Mouse (Mus musculus) CH12.LX (cell line): Measurements from ENCODE around the gene Camk2b. TPM values are rescaled to one million over a fixed set of nuclear protein-coding genes. Genes with fewer than 3 reads are reported as not detected.

Experiments
- DNase-seq: peaks from one replicate; pipeline ENCODE4 v3.0.0-alpha.2; 2013; ENCODE audit errors: extremely low read depth
- H3K27ac ChIP-seq: 2 replicates; pipeline ENCODE4 v1.5.1; 2012; ENCODE audit warnings: low read depth, mild to moderate bottlenecking, control low read depth, moderate library complexity; ENCODE audit not compliant: insufficient read depth
- H3K27me3 ChIP-seq: replicated peaks from 2 replicates; pipeline ENCODE3; 2012; ENCODE audit warnings: inconsistent platforms
- H3K36me3 ChIP-seq, 2 experiments: replicated peaks in 1 of 2; 2 replicates each; pipeline versions ENCODE3 to v1.6.1; 2012; ENCODE audit warnings: inconsistent platforms in 1 of 2, low read length in 1 of 2, mild to moderate bottlenecking in 1 of 2, mixed read lengths in 1 of 2, moderate library complexity in 1 of 2; ENCODE audit not compliant: control insufficient read depth in 1 of 2, insufficient read depth in 1 of 2
- H3K4me1 ChIP-seq, 2 experiments: 2 replicates each; pipeline ENCODE4 v1.6.1; 2012; ENCODE audit warnings: inconsistent platforms in 1 of 2, moderate library complexity in 1 of 2; ENCODE audit not compliant: insufficient read depth in 2 of 2, control insufficient read depth in 1 of 2
- H3K4me2 ChIP-seq: 2 replicates; pipeline ENCODE4 v1.6.1; 2012; ENCODE audit warnings: low read depth, mild to moderate bottlenecking, control low read depth; ENCODE audit not compliant: poor library complexity, insufficient read depth, severe bottlenecking
- H3K4me3 ChIP-seq, 3 experiments: fragments of 150-350 bp in 1 of 3; sonication (generic) in 1 of 3; replicated peaks in 1 of 3; 2 replicates each; pipeline versions ENCODE3 to v1.5.1; 2011 to 2012; ENCODE audit warnings: low read depth in 2 of 3, low read length in 2 of 3, mild to moderate bottlenecking in 2 of 3, moderate library complexity in 2 of 3, control low read depth in 1 of 3, improper control_type of control experiment in 1 of 3, inconsistent platforms in 1 of 3, mixed read lengths in 1 of 3; ENCODE audit not compliant: poor library complexity in 1 of 3
- H3K79me2 ChIP-seq: replicated peaks from 2 replicates; pipeline ENCODE4 v1.6.1; 2012; ENCODE audit warnings: mild to moderate bottlenecking, moderate library complexity; ENCODE audit not compliant: control insufficient read depth, poor library complexity, insufficient read depth, severe bottlenecking; ENCODE audit errors: extremely low read depth
- H3K9ac ChIP-seq: 2 replicates; pipeline ENCODE4 v1.6.1; 2012; ENCODE audit warnings: low read depth, mild to moderate bottlenecking, control low read depth, moderate library complexity; ENCODE audit not compliant: insufficient read depth
- H3K9me3 ChIP-seq: replicated peaks from 2 replicates; pipeline ENCODE3; 2012; ENCODE audit warnings: low read length, inconsistent platforms, mixed read lengths
- CHD1 ChIP-seq: IDR thresholded peaks from 2 replicates; pipeline ENCODE4 v1.6.1; 2012; ENCODE audit warnings: low read depth, low read length, improper control_type of control experiment, inconsistent platforms
- CHD2 ChIP-seq: IDR thresholded peaks from 2 replicates; pipeline ENCODE4 v1.6.1; 2011; ENCODE audit warnings: low read length, improper control_type of control experiment
- CTCF ChIP-seq, 2 experiments: IDR thresholded peaks in 1 of 2; conservative IDR thresholded peaks in 1 of 2; 2 replicates each; pipeline ENCODE4 v1.5.1; 2011 to 2012; ENCODE audit warnings: low read depth in 2 of 2, low read length in 2 of 2, improper control_type of control experiment in 1 of 2, inconsistent platforms in 1 of 2, mild to moderate bottlenecking in 1 of 2, moderate library complexity in 1 of 2
- ETS1 ChIP-seq: conservative IDR thresholded peaks from 2 replicates; pipeline ENCODE4 v1.6.1; 2012; ENCODE audit warnings: low read depth, mild to moderate bottlenecking, inconsistent platforms, low read length, improper control_type of control experiment, moderate library complexity
- HCFC1 ChIP-seq: IDR thresholded peaks from 2 replicates; pipeline ENCODE4 v1.6.1; 2012; ENCODE audit warnings: low read depth, mild to moderate bottlenecking, inconsistent platforms, low read length, improper control_type of control experiment
- IRF4 ChIP-seq: IDR thresholded peaks from 2 replicates; pipeline ENCODE4 v1.6.1; 2014; ENCODE audit warnings: low read depth, mild to moderate bottlenecking, inconsistent platforms, low read length, improper control_type of control experiment
- JUN ChIP-seq: IDR thresholded peaks from 2 replicates; pipeline ENCODE4 v1.6.1; 2011; ENCODE audit warnings: low read depth, mild to moderate bottlenecking, low read length, improper control_type of control experiment, moderate library complexity; ENCODE audit not compliant: insufficient read depth
- JUND ChIP-seq: conservative IDR thresholded peaks from 2 replicates; pipeline ENCODE4 v1.6.1; 2011; ENCODE audit warnings: low read depth, low read length, improper control_type of control experiment
- KAT2A ChIP-seq: IDR thresholded peaks from 2 replicates; pipeline ENCODE4 v1.6.1; 2012; ENCODE audit warnings: low read length, improper control_type of control experiment, inconsistent platforms; ENCODE audit not compliant: insufficient replicate concordance
- MAFK ChIP-seq: IDR thresholded peaks from 2 replicates; pipeline ENCODE4 v1.6.1; 2011; ENCODE audit warnings: low read length, improper control_type of control experiment; ENCODE audit not compliant: insufficient replicate concordance
- MAX ChIP-seq: IDR thresholded peaks from 2 replicates; pipeline ENCODE4 v1.6.1; 2011; ENCODE audit warnings: low read length, improper control_type of control experiment
- MAZ ChIP-seq: IDR thresholded peaks from 2 replicates; pipeline ENCODE4 v1.6.1; 2012; ENCODE audit warnings: low read depth, mild to moderate bottlenecking, inconsistent platforms, low read length, improper control_type of control experiment, moderate library complexity
- MEF2A ChIP-seq: IDR thresholded peaks from 2 replicates; pipeline ENCODE4 v1.6.1; 2014; ENCODE audit warnings: low read depth, mild to moderate bottlenecking, inconsistent platforms, low read length, improper control_type of control experiment, borderline replicate concordance
- MXI1 ChIP-seq: IDR thresholded peaks from 2 replicates; pipeline ENCODE4 v1.6.1; 2011; ENCODE audit warnings: mild to moderate bottlenecking, low read depth, low read length, improper control_type of control experiment
- MYC ChIP-seq: IDR thresholded peaks from 2 replicates; pipeline ENCODE4 v1.6.1; 2011; ENCODE audit warnings: low read depth, mild to moderate bottlenecking, improper control_type of control experiment, low read length
- NELFE ChIP-seq: IDR thresholded peaks from 2 replicates; pipeline ENCODE4 v1.6.1; 2011; ENCODE audit warnings: low read depth, low read length, improper control_type of control experiment
- NRF1 ChIP-seq: IDR thresholded peaks from 2 replicates; pipeline ENCODE4 v1.6.1; 2014; ENCODE audit warnings: low read depth, mild to moderate bottlenecking, inconsistent platforms, low read length, improper control_type of control experiment, moderate library complexity
- PAX5 ChIP-seq: IDR thresholded peaks from 2 replicates; pipeline ENCODE4 v1.6.1; 2012; ENCODE audit warnings: low read length, inconsistent platforms, mixed read lengths
- RAD21 ChIP-seq: IDR thresholded peaks from 2 replicates; pipeline ENCODE4 v1.6.1; 2011; ENCODE audit warnings: low read depth, mild to moderate bottlenecking, low read length, improper control_type of control experiment, moderate library complexity
- RCOR1 ChIP-seq: conservative IDR thresholded peaks from 2 replicates; pipeline ENCODE4 v1.6.1; 2012; ENCODE audit warnings: low read depth, mild to moderate bottlenecking, inconsistent platforms, low read length, improper control_type of control experiment
- UBTF ChIP-seq: IDR thresholded peaks from 2 replicates; pipeline ENCODE4 v1.6.1; 2012; ENCODE audit warnings: low read depth, mild to moderate bottlenecking, inconsistent platforms, low read length, improper control_type of control experiment, moderate library complexity
- USF1 ChIP-seq: IDR thresholded peaks from 2 replicates; pipeline ENCODE4 v1.6.1; 2014; ENCODE audit warnings: low read depth, mild to moderate bottlenecking, inconsistent platforms, low read length, improper control_type of control experiment
- ZMIZ1 ChIP-seq: IDR thresholded peaks from 2 replicates; pipeline ENCODE4 v1.6.1; 2012; ENCODE audit warnings: low read depth, mild to moderate bottlenecking, inconsistent platforms, low read length, improper control_type of control experiment
- ZNF384 ChIP-seq: IDR thresholded peaks from 2 replicates; pipeline ENCODE4 v1.6.1; 2012; ENCODE audit warnings: low read depth, low read length, improper control_type of control experiment, inconsistent platforms
- dilution Hi-C: fragments of 300-500 bp; cut with MboI; formaldehyde crosslinking; loops from 2 replicates; pipeline ENCODE4 v1.14.3; 2020; ENCODE audit warnings: low sequenced_read_pairs; ENCODE audit not compliant: extremely low pct_unique_long_range_greater_than_20kb, extremely low pct_ligation_motif_present
- in situ Hi-C: fragments of 300-500 bp; cut with MboI; formaldehyde crosslinking; loops from 3 replicates; pipeline ENCODE4 v1.14.3; 2019; ENCODE audit warnings: low sequenced_read_pairs, low pct_ligation_motif_present, low pct_unique_long_range_greater_than_20kb, mixed read lengths
- polyA plus RNA-seq: library from polyadenylated mRNA; unstranded; fragments of >175 nt; gene quantifications from 2 replicates; pipeline ENCODE4 v1.2.1, GENCODE M21; 2012; ENCODE audit warnings: low read depth; ENCODE audit not compliant: insufficient read length
- total RNA-seq, 2 experiments: library from RNA; depleted of rRNA; stranded (reverse); fragments of 300-350 nt in 1 of 2; fragments of >200 nt in 1 of 2; gene quantifications; 2 replicates each; pipeline ENCODE4 v1.2.3; 2012 to 2014

Camk2b gene
- total and polyA plus RNA-seq, 3 experiments = 0.08 to 0.26 (median 0.11) TPM

DNA sequence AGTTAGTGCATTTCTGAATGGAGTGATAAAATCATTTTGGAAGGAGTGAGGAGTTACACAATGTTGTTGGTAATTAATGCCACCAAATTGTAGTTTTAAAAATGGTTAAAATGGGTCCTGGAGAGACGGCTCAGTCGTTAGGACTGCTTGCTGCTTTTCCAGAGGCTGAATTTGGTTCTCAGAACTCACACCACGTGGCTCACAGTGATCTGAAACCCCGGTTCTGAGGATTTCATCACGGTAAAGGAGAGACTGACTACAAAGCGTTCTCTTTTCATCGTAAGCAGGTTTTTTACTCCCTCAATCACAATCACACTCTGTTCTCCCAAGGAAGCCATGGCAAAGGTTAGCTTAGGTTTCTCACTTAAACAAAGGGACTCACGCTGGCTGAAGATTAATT lies 141.5 kb downstream of the Camk2b start:
- dilution Hi-C loops (no loop called here), in situ Hi-C loops (no loop called here)
- no peak for TF ChIP-seq JUN
- no peak for TF ChIP-seq ETS1
- no peak for TF ChIP-seq KAT2A
- 0 out of 2 replicates have a peak, but pooled peaks have one; percentile 13 for TF ChIP-seq IRF4
- TF ChIP-seq ZMIZ1 = no peak
- no peak for TF ChIP-seq HCFC1
- TF ChIP-seq MXI1 = peak; percentile 33; the same call in 1 of the 2 replicates
- no peak for TF ChIP-seq ZNF384
- TF ChIP-seq NRF1 = no peak
- peak; percentile 19; the same call in 1 of the 2 replicates for TF ChIP-seq USF1
- no peak for TF ChIP-seq MAFK
- peak; percentile 80 for TF ChIP-seq MAX
- TF ChIP-seq NELFE = no peak
- TF ChIP-seq JUND = no peak
- no peak for TF ChIP-seq CHD2
- no peak for TF ChIP-seq CTCF (conservative IDR thresholded peaks at IDR 0.05 in 1 of 2, IDR thresholded peaks at IDR 0.05 in 1 of 2; ENCODE audit: low read depth in 2 of 2, low read length in 2 of 2)
- TF ChIP-seq MYC = peak; percentile 81; the same call in 1 of the 2 replicates
- no peak for TF ChIP-seq PAX5
- no peak for TF ChIP-seq MEF2A
- TF ChIP-seq RCOR1 = no peak
- no peak for TF ChIP-seq CHD1
- no peak for TF ChIP-seq MAZ
- TF ChIP-seq RAD21 = no peak
- no peak for TF ChIP-seq UBTF
- no peaks in the 10 kb centered on the region for H3K36me3 ChIP-seq
- H3K9me3 ChIP-seq = peaks cover 2% of the 10 kb centered on the region
- H3K4me1 ChIP-seq = peaks cover 0 to 8% of the 10 kb centered on the region in 2 experiments; a peak in 2 of 4 replicates
- DNase-seq = no peak
- peaks cover 5% of the 10 kb centered on the region for H3K27me3 ChIP-seq
- H3K27ac ChIP-seq = no peak overlapping the region
- H3K79me2 ChIP-seq = no peaks in the 10 kb centered on the region
- no peak overlapping the region for H3K9ac ChIP-seq
- peak overlapping the region; percentile 35; the same call in 1 of the 2 replicates for H3K4me2 ChIP-seq
- H3K4me3 ChIP-seq = no peak overlapping the region
